Mouse (Mus musculus) hematopoietic multipotent progenitor cell, adult 10-12 weeks (in vitro differentiated cells): Measurements from ENCODE around the gene Dtx3l. TPM values are rescaled to one million over a fixed set of nuclear protein-coding genes. Genes with fewer than 3 reads are reported as not detected.

Source experiments
- polyA plus RNA-seq: library from polyadenylated mRNA; stranded (reverse); fragments of >175 nt; gene quantifications from 2 replicates; pipeline ENCODE4 v1.2.3, GENCODE M21; 2012; ENCODE audit warnings: low replicate concordance

Gene Dtx3l
- polyA plus RNA-seq = 8.2 and 12.8 TPM in 2 replicates

DNA sequence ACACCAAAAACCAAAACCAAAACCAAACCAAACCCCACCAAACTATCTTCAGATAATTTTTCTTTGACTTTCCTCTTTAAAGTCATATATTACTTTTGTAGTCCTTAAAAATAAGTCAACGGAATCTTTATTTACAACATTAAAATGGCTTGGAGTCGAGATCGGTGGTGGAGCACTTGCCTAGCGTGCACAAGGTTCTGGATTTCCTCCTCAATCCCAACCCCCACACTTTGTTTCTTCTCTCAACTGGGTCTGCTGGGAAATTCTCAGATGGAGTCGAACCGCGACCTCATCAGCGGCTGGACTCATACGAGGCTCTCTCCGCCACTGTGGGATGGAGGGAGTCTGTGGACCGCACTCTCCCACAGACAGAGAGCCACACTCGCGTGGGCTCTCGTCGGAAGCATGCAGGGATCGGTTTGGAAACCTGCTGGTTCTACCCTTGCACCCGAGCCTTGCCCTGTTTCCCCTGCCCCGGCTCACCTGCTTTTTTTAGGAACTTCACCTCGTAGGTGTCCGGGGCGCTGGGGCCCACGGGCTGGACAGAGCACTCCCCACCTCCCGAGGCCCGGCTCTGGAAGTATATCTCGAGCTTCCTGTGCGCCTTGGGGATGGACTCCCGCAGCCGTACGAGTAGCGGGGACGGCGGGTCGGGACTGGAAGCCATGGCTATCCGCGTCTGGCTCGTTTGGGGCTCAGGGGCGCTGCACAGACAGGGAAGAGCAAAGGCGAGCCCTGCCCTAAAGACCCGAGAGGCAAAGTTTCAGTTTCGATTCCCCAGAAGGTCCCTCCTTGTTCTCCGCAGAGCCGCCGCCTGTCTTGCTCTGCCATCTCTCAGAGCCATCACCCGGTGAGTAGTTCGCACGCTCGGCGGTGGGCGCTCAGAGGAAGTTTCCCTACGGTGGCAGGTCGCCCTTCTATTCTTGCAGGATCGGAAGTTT lies at the start of gene Dtx3l, which contains the start of gene Parp9:
Gene Dtx3l, minus strand, starts transcription at position 941 of the 941 bp plus-strand sequence.
Gene Parp9, plus strand, starts transcription at position 260 of the 941 bp plus-strand sequence.

GRCm38 (mm10) chr16:35978450-35978849 lies 39.5 kb upstream of the Dtx3l start, which contains the start of gene Kpna1:
TSS of gene Kpna1 (plus strand) at chr16:35978750.

Other genes starting within 250 kb of the Dtx3l start
- gene Dirc2, start 169.8 kb downstream of the Dtx3l start, polyA plus RNA-seq = 4.6 and 8.4 TPM in 2 replicates
- gene Hspbap1, start 168.8 kb downstream of the Dtx3l start, polyA plus RNA-seq = 10.8 and 12.1 TPM in 2 replicates
- gene Parp14, start 67.6 kb downstream of the Dtx3l start, polyA plus RNA-seq = 25.3 and 31.5 TPM in 2 replicates
- gene Parp9, start 681 bp downstream of the Dtx3l start, polyA plus RNA-seq = 2.1 and 8.3 TPM in 2 replicates
- 31.5 and 52.0 TPM in 2 replicates for gene Kpna1, start 39.6 kb upstream of the Dtx3l start, polyA plus RNA-seq
- 0.56 and 1.7 TPM in 2 replicates for gene Wdr5b, start 102.0 kb upstream of the Dtx3l start, polyA plus RNA-seq
- 26.2 and 56.6 TPM in 2 replicates for gene Fam162a, start 132.4 kb upstream of the Dtx3l start, polyA plus RNA-seq
- 3.7 and 4.5 TPM in 2 replicates for gene Ccdc58, start 132.5 kb upstream of the Dtx3l start, polyA plus RNA-seq
- gene Csta1, start 192.1 kb upstream of the Dtx3l start, polyA plus RNA-seq = not detected in 2 replicates
- 0.88 TPM in 2 replicates for gene Stfa2l1, start 217.7 kb upstream of the Dtx3l start, polyA plus RNA-seq
- 1.3 and 2.2 TPM in 2 replicates for gene Gm5483, start 245.1 kb upstream of the Dtx3l start, polyA plus RNA-seq